Mouse (Mus musculus) forelimb bud, embryonic 11.5 days (tissue): ENCODE results near the gene Zfp606.

Experiments
- DNase-seq: peaks from one replicate; pipeline ENCODE4 v3.0.0-alpha.2; 2012; ENCODE audit warnings: low read depth, low spot score

Gene Zfp606

DNA sequence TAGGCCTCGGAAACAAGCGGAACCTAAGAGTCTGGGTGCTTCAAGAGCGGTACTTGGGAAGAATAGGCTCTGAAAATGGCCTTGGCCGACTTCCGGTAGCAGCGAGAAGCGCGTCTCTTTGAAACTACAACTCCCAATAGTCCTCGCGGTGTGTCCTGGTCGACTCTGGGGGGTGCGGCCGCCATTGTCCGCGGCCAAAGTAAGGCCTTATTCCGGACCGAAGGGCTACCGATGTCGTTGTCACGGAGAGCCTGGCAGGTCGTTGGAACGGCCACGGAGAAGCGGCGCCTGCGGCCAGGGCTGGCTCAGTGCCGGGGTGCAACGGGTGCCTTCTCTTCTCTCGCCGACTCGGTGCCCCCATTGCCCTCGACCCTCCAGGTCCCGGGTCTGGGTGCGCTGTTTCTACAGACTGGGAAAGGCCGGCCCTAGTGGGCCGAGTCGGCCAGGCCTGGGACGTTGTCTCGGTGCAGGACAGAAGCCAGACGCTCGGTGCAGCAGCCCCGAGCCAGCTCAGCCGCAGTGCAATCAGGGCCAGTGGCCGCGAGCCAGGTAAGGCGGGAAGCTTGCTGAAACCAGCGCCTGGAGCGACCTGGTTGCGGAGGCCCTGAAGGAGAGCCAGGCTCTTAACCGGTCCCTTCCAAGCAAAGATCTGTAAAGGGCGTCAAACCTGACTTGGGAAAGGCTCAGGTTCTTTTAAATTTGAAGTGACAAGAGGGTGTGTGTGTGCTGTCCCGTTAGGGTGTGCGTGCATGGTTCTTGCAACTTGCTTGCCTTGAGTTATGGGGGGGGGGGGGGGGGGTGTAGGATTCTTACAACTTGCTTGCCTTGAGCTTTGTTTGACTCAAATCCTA lies at the start of gene Zfp606:
Zfp606 (plus strand) TSS at position 136 of the 851 bp plus-strand sequence.
- peak; percentile 90 for DNase-seq

DNA sequence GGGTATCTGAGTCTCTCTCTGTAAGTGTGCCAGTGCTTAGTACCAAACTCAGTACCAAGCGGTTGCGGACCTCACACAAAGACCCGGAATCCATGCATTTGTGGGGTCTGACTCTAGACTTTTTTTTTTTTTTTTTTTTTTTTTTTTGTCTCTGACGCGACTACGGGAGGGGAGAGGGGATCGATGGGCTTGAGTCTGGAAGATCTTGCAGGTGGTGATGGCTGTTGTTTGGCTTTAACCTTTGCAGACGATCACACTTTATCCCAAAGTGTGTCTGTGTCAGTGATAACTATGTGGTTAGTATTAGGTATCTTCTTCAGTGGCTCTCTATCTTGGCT lies 885 bp downstream of the Zfp606 start:
- peak; percentile 5 for DNase-seq

DNA sequence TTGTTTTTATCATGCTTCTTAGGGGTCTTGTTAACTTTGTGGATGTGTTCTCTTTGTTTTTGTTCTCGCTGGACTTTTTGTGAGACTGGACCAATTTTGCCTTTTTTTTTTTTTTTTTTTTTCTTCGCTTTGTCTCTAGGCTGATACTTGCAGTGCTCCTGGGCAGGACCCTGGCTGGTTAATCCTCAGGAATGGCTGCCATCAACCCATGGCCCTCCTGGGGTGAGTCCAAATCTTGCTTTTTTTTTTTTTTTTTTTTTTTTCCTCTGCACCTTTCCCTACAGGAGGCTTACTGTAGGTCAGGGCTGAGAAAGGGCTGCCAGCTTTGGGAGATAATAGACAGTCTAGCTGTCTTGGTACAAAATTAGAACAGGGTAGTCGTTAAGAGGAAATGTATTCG lies 1.4 kb downstream of the Zfp606 start:
- DNase-seq = no peak

DNA sequence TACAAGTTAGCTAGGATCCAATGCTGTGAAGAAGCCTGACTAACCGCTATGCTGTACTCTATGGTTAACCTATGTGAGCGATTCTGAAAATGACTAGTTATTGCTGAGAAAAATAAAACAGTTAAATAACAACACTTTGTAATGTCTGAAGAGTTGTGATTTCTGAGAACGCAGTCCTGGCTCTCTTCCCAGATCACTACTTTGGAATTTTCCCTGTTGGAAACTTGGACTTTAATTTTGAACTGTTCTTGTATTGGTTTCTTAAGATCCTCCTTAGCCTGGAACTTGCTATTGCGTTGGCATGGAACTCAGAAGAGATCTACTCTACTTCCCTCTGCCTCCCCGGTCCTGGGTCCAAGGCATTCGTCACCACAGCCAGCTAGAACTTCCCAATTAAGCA lies 5.7 kb downstream of the Zfp606 start:
- no peak for DNase-seq

DNA sequence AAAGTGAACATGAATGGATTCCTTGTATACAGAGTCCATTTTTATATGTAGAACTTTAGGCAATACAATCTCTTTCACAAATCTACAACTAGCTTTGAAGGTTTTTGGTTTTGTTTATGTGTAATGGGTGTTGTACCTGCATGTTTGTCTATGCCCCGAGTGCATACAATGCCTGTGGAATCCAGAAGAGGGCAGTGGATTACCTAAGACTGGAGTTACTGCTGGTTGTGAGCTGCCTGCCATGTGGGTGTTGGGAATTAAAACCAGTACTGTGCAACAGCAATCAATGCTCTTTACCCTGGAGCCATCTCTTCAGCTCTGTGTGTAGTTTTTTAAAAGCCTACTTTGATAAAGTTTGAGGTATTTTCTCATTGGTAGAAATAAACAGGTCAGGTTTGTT lies 7.9 kb downstream of the Zfp606 start:
- no peak for DNase-seq

DNA sequence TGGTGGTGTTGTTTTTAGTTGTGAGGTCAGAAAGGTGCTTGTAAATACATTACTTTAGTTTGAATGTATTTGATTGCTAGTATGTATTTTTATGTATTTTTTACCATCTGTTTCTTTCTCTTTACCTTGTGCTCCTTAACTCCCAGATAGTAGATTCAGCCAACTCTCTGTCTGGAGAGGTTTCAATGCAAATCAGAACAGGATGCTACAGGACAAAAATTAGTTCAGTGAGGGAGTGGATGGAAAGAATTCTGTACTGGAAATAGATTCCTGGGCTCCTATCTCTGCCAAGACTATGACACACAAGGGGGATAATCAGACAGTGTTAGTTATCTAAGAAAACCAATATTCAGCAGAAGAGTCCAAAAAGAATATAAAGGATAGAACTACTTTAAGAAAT lies 8.6 kb downstream of the Zfp606 start:
- no peak for DNase-seq

DNA sequence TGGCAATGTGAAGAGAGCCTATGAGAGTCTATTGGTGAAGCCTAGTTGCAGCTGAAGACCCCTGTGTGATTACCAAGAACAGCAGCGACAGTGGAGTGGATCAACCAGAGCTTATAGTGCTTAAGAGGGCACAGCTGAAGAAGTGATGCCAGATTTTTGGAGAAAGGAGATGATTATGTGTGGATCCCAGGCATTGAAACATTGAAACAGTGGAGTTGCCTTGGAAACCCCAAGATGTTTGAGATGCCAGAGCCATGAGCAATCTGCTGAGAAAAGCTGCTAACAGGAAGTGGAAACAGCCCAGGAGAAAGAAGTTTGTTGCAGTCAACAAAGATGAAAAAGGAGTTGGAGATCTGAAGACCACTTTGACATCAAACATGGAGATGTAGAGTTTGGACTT lies 32.8 kb downstream of the Zfp606 start:
- no peak for DNase-seq

DNA sequence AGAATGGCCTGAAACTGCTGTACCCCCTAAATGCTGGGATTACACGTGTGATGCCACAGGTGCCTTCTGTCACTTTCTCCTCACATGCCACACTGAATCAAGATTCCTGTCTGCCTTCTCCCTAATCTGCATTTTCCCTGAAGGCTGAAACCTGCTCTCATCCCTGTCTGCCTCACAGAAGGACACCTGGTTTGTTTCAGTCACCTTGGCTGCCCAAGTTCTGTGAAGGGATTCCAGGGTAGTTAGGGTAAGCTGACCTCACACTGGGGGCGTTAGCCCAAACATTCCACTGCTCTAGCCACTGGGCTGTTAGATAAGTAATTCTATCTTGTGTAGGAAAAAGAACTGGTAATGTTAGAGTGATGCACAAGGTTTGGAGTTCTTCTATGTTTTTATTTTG lies 34.1 kb downstream of the Zfp606 start, which contains the start of gene 2900092C05Rik:
2900092C05Rik (plus strand) TSS at position 301 of the 400 bp plus-strand sequence.
- no peak for DNase-seq
